Mouse (Mus musculus): ENCODE data around the gene Prkch.

The Prkch gene

GRCm38 (mm10) chr12:73585850-73586249, 1.3 kb downstream of the Prkch start:
- TF ChIP-seq POU5F1 (IDR thresholded peaks at IDR 0.05; ENCODE audit: borderline replicate concordance, low read length) (no peak), NANOG (IDR thresholded peaks at IDR 0.05; ENCODE audit: borderline replicate concordance, low read length) (no peak)
- H3K27me3 ChIP-seq (ENCODE audit: insufficient read depth, low read length) = peaks cover 57% of the 10 kb centered on the region
- no peaks in the 10 kb centered on the region for H3K36me3 ChIP-seq (ENCODE audit: insufficient read depth, low read length)
- H3K4me3 ChIP-seq (replicated peaks; ENCODE audit: low read length) = peak overlapping the region; percentile 86
- H3K9me3 ChIP-seq (ENCODE audit: low read length) = no peaks in the 10 kb centered on the region
- peaks cover 22% of the 10 kb centered on the region for H3K4me1 ChIP-seq (replicated peaks; ENCODE audit: low read depth, low read length)

GRCm38 (mm10) chr12:73587262-73587661, 2.7 kb downstream of the Prkch start:
- H3K4me1 ChIP-seq (replicated peaks; ENCODE audit: low read depth, low read length) = peaks cover 22% of the 10 kb centered on the region
- TF ChIP-seq POU5F1 (IDR thresholded peaks at IDR 0.05; ENCODE audit: borderline replicate concordance, low read length) (no peak), CTCF (conservative IDR thresholded peaks at IDR 0.05; ENCODE audit: low read length) (no peak), NANOG (IDR thresholded peaks at IDR 0.05; ENCODE audit: borderline replicate concordance, low read length) (no peak)
- no peaks in the 10 kb centered on the region for H3K36me3 ChIP-seq (ENCODE audit: insufficient read depth, low read length)
- H3K4me3 ChIP-seq (replicated peaks; ENCODE audit: low read length) = no peak overlapping the region
- no peaks in the 10 kb centered on the region for H3K9me3 ChIP-seq (ENCODE audit: low read length)
- H3K27me3 ChIP-seq (ENCODE audit: insufficient read depth, low read length) = peaks cover 47% of the 10 kb centered on the region

GRCm38 (mm10) chr12:73590627-73591276, 6.2 kb downstream of the Prkch start:
- peaks cover 5% of the 10 kb centered on the region for H3K4me1 ChIP-seq (replicated peaks; ENCODE audit: low read depth, low read length)
- TF ChIP-seq POU5F1 (IDR thresholded peaks at IDR 0.05; ENCODE audit: borderline replicate concordance, low read length) = no peak
- TF ChIP-seq NANOG (IDR thresholded peaks at IDR 0.05; ENCODE audit: borderline replicate concordance, low read length) = no peak
- TF ChIP-seq CTCF (conservative IDR thresholded peaks at IDR 0.05; ENCODE audit: low read length) = no peak
- no peak overlapping the region for H3K4me3 ChIP-seq (replicated peaks; ENCODE audit: low read length)
- peaks cover 26% of the 10 kb centered on the region for H3K27me3 ChIP-seq (ENCODE audit: insufficient read depth, low read length)
- no peaks in the 10 kb centered on the region for H3K9me3 ChIP-seq (ENCODE audit: low read length)
- H3K36me3 ChIP-seq (ENCODE audit: insufficient read depth, low read length) = no peaks in the 10 kb centered on the region

GRCm38 (mm10) chr12:73591625-73592024, 7.0 kb downstream of the Prkch start:
- H3K27me3 ChIP-seq (ENCODE audit: insufficient read depth, low read length) = peaks cover 19% of the 10 kb centered on the region
- H3K9me3 ChIP-seq (ENCODE audit: low read length) = no peaks in the 10 kb centered on the region
- TF ChIP-seq POU5F1 (IDR thresholded peaks at IDR 0.05; ENCODE audit: borderline replicate concordance, low read length) (no peak), NANOG (IDR thresholded peaks at IDR 0.05; ENCODE audit: borderline replicate concordance, low read length) (no peak), CTCF (conservative IDR thresholded peaks at IDR 0.05; ENCODE audit: low read length) (no peak)
- H3K4me3 ChIP-seq (replicated peaks; ENCODE audit: low read length) = no peak overlapping the region
- H3K4me1 ChIP-seq (replicated peaks; ENCODE audit: low read depth, low read length) = no peaks in the 10 kb centered on the region; the same call in 1 of the 2 replicates
- no peaks in the 10 kb centered on the region for H3K36me3 ChIP-seq (ENCODE audit: insufficient read depth, low read length)

- H3K27me3 ChIP-seq (ENCODE audit: insufficient read depth, low read length) = peaks cover 12% of the 10 kb centered on the region; the same call in 1 of the 2 replicates
- no peaks in the 10 kb centered on the region for H3K36me3 ChIP-seq (ENCODE audit: insufficient read depth, low read length)
- H3K9me3 ChIP-seq (ENCODE audit: low read length) = no peaks in the 10 kb centered on the region
- no peak for TF ChIP-seq CTCF (conservative IDR thresholded peaks at IDR 0.05; ENCODE audit: low read length)
- no peak for TF ChIP-seq POU5F1 (IDR thresholded peaks at IDR 0.05; ENCODE audit: borderline replicate concordance, low read length)
- no peak for TF ChIP-seq NANOG (IDR thresholded peaks at IDR 0.05; ENCODE audit: borderline replicate concordance, low read length)
- H3K4me3 ChIP-seq (replicated peaks; ENCODE audit: low read length) = no peak overlapping the region
- H3K4me1 ChIP-seq (replicated peaks; ENCODE audit: low read depth, low read length) = peaks cover 4% of the 10 kb centered on the region; the same call in 1 of the 2 replicates
These were observed 8.6 kb downstream of the Prkch start for GRCm38 (mm10) chr12:73593021-73593798.

- 0 out of 2 replicates have a peak, but pooled peaks cover 5% of the 10 kb centered on the region for H3K27me3 ChIP-seq (ENCODE audit: insufficient read depth, low read length)
- H3K4me3 ChIP-seq (replicated peaks; ENCODE audit: low read length) = no peak overlapping the region
- TF ChIP-seq CTCF (conservative IDR thresholded peaks at IDR 0.05; ENCODE audit: low read length) (no peak), NANOG (IDR thresholded peaks at IDR 0.05; ENCODE audit: borderline replicate concordance, low read length) (no peak), POU5F1 (IDR thresholded peaks at IDR 0.05; ENCODE audit: borderline replicate concordance, low read length) (no peak)
- H3K4me1 ChIP-seq (replicated peaks; ENCODE audit: low read depth, low read length) = peaks cover 6% of the 10 kb centered on the region; the same call in 1 of the 2 replicates
- no peaks in the 10 kb centered on the region for H3K9me3 ChIP-seq (ENCODE audit: low read length)
- no peaks in the 10 kb centered on the region for H3K36me3 ChIP-seq (ENCODE audit: insufficient read depth, low read length)
These were observed 9.7 kb downstream of the Prkch start for GRCm38 (mm10) chr12:73594177-73594745.

- H3K4me1 ChIP-seq (replicated peaks; ENCODE audit: low read depth, low read length) = peaks cover 16% of the 10 kb centered on the region
- no peak for TF ChIP-seq NANOG (IDR thresholded peaks at IDR 0.05; ENCODE audit: borderline replicate concordance, low read length)
- TF ChIP-seq POU5F1 (IDR thresholded peaks at IDR 0.05; ENCODE audit: borderline replicate concordance, low read length) = no peak
- no peak for TF ChIP-seq CTCF (conservative IDR thresholded peaks at IDR 0.05; ENCODE audit: low read length)
- no peak overlapping the region for H3K4me3 ChIP-seq (replicated peaks; ENCODE audit: low read length)
- H3K36me3 ChIP-seq (ENCODE audit: insufficient read depth, low read length) = no peaks in the 10 kb centered on the region
- H3K9me3 ChIP-seq (ENCODE audit: low read length) = no peaks in the 10 kb centered on the region
- 0 out of 2 replicates have a peak, but pooled peaks cover 5% of the 10 kb centered on the region for H3K27me3 ChIP-seq (ENCODE audit: insufficient read depth, low read length)
These were observed 10.6 kb downstream of the Prkch start for GRCm38 (mm10) chr12:73595226-73595625.

- H3K9me3 ChIP-seq (ENCODE audit: low read length) = no peaks in the 10 kb centered on the region
- TF ChIP-seq NANOG (IDR thresholded peaks at IDR 0.05; ENCODE audit: borderline replicate concordance, low read length) (no peak), POU5F1 (IDR thresholded peaks at IDR 0.05; ENCODE audit: borderline replicate concordance, low read length) (no peak), CTCF (conservative IDR thresholded peaks at IDR 0.05; ENCODE audit: low read length) (no peak)
- H3K4me1 ChIP-seq (replicated peaks; ENCODE audit: low read depth, low read length) = peaks cover 26% of the 10 kb centered on the region
- H3K36me3 ChIP-seq (ENCODE audit: insufficient read depth, low read length) = no peaks in the 10 kb centered on the region
- H3K4me3 ChIP-seq (replicated peaks; ENCODE audit: low read length) = no peak overlapping the region
- 0 out of 2 replicates have a peak, but pooled peaks cover 8% of the 10 kb centered on the region for H3K27me3 ChIP-seq (ENCODE audit: insufficient read depth, low read length)
These were observed 13.6 kb downstream of the Prkch start for GRCm38 (mm10) chr12:73598241-73598640.

All from E14TG2a.4 (cell line).